Mouse (Mus musculus): ENCODE measurements at regions not wholly inside any gene's neighbourhood (a gene's known extent, or its start where the extent isn't known, plus 50 kb on each side); places are given as distances from the start of the nearest gene placed in this dataset.

GRCm38 (mm10) chr3:41172306-41173215 lies 89.7 kb upstream of the Pgrmc2 start:
- DNase-seq: peak; percentile 4

GRCm38 (mm10) chr3:41171772-41172171 lies 88.9 kb upstream of the Pgrmc2 start:
- DNase-seq: peak; percentile 3

DNA sequence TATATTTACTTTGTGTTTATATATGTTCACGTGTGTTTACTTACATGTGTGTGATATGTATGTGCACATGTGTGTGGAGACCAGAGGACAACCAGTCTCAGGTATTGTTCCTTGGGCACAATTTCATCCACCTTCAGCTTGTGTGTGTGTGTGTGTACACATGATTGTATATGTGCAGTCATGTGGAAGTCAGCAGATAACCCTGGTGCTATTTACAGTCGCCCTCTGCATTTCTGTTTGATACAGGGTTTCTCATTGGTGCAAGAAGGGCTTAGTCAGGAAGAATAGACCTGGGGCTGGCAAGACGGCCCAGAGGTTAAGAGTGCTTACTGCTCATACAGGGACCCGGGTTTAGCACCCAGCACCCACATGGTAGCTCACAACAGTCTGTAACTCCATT lies 88.5 kb upstream of the Pgrmc2 start:
- peak; percentile 2 for DNase-seq

DNA sequence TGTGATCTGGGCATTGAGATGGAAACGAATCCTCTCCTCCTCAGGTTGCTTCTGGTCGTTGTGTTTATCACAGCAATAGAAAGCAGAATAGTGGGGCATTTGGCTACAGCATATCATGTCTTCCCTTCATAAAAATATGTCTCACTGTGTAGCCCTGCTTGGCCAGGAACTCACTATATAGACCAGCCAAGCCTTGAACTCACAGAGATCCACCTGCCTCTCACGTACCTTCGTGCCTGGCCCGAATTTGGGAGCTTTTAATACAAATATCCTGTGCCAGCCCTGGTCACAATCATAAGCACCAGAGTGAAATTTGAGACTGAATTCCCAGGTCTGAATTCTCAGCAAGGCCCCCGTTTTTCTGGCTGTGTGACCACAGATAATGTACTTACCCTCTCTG lies 87.7 kb upstream of the Pgrmc2 start:
- DNase-seq: peak; percentile 2

- DNase-seq: peak; percentile 50
Measured at GRCm38 (mm10) chr3:41169430-41169829, 86.6 kb upstream of the Pgrmc2 start.

DNA sequence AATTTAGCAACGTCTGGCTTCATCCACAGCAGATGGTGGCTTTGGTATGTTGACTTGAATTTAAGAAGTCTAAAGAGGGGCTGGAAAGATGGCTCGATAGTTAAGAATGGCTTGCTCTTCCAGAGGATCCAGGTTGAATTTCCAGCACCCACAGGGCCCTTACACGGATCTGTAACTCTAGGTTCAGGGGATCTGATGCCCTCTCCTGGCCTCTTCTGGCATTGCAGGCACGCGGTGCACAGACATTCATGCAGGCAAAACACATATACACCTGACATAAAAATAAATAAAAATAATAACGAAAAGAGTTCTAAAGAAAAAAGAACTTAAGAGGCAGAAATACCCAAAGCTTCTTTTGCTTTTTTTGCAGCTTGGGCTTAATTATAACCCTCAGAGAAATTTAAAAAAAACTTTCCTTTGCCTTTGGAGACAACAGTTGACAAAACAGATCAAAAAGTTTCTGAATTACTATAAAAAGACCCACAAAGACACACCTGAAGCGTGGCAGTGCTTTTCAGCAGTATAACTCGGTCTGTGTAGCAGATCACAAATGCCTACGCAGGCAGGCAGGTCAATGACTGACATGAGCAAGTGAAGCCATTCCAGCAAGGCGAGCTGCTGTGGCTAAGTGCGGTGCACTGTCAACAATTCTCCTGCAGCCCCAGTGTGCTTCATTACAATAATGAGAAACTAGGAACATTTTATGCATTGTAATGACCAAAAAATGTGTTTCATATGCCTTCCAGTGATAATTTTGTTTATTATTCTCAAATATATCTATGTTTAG lies 85.5 kb upstream of the Pgrmc2 start:
- DNase-seq: peak; percentile 9

- DNase-seq: peak; percentile 2
Measured at GRCm38 (mm10) chr3:41167476-41167875, 84.6 kb upstream of the Pgrmc2 start.

DNA sequence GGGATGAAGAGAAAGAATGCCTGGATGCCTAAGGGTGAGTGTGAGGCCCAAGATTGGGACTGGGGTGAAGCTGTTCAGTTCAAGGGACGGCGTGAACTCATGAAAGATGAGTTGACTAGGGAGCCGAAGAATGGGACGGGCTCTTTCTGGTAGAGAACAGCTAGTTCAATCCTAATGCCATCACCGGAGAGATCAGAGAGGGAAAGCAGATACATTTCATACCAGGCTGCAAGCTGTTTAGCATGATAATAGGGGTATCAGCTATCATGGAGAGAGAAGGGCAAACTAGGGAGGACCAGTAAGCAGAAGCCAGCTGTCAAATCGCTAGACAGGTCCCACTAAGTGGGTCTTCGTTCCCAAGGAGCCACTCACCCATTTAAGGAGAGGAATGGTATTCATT lies 81.9 kb upstream of the Pgrmc2 start:
- DNase-seq: peak; percentile 1

DNA sequence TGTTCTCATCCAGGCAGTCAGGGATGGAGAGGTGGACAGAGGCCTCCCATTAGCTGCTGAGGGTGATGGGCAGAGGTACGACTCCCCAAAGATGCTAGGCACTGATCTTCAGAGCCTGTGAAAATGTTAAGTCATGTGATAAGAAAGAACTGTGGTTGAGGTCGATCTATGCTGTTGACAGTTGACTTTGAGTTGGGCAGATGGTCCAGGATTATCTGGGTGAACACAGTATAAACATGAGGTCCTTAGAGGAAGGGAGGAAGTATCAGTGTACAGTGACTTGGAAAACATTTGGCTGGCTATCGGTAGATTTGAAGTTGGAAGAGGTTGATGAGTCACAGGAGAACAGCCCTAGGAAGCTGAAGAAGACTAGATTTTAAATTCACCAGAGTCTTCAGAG lies 80.9 kb upstream of the Pgrmc2 start:
- DNase-seq: no peak

- no peak for DNase-seq
Measured at GRCm38 (mm10) chr3:41162514-41162913, 79.7 kb upstream of the Pgrmc2 start.

DNA sequence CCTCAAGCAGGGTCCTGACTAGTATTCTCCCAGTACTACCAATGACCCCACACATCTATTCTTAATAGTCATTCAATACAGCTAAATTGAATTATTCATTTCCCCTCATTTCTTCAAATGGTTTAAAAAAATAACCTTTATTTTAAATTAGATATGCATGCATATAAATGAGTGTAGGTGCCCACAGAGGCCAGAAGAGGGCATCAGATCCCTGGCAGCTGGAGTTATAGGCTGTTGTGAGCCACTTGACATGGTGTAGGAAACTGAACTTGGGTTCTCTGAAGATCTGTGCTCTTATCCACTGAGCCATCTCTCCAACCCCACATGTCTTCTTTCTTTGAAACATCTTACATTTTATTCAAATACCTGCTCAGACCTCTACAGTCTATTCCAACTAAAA lies 77.8 kb upstream of the Pgrmc2 start:
- no peak for DNase-seq

DNA sequence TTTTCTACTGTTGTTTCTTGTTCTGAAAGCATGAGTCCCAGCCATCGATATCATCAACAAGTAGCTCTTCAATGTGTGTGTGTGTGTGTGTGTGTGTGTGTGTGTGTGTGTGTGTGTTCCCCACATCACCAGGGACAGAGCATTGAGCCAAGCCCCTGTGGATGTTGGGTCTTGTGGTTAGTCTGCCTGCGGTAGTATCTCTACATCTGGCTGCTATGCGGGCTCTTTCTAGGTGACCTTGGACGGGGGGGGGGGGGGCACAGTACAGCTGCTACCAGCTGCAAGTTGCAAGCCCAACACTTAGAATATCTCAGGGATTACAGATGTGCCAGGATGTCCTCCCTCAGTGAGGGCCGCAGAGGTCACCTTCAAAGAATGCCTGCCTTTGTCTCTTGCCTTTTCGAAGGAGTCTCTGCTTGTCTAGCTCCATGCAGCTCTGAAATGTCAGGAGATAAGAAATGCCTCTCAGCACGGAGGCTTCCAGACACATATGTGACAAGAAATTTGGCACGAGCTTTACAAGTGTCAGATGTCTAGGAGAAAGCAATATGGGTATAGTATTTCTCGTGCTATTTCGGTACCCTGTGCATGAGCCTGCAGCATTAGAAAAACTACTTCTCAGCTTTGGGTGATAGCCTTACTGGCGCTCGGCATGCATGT lies 75.6 kb upstream of the Pgrmc2 start:
- peak; percentile 3 for DNase-seq

GRCm38 (mm10) chr3:41157428-41157827 lies 74.6 kb upstream of the Pgrmc2 start:
- no peak for DNase-seq

DNA sequence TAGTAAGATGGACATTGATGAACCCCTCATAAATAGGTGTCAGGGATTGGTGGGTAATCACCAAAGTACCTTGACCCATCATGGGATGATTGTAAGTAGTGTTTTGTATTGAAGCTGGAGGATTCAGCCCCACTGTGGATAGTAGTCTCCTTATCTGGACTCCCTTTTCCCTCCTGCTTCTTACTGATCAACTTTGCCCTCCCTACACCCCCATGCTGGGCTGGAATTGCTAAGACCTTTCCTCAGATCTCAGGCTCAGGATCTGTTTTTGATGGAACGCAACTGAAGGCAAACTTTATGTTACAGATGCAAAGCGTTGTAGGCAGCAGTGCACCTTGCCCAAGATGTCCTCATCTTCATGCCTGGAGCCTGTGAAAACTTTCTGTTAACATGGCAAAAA lies 73.7 kb upstream of the Pgrmc2 start:
- no peak for DNase-seq

DNA sequence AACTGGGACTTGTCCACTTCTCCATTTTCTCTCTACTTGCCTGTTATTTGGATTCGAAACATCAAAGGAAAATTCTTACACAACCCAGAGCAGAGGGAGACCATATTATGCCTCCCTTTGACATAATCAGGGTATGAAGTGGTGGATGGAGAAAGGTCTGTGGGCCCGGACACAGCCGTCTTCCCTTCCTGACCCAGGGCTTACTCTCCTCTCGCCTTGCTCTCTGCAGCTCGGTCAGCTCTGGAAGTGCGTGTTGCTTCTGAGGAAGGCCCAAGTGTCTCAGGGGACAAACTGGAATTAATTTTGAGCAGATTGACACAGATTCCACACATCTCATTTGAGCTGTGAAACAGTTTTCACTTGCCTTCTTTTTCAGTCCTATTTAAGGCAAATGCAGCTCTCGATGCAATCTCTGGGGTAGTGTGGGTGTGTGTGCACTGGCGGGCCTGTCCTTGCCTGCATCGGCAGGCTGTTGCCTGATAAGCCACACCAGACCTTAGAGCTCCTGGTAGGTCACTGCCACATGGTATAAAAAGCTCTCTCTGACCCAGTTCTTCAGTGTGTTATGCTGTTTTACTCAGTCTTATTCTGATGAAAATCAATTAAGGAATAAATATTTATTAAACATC lies 72.4 kb upstream of the Pgrmc2 start:
- peak; percentile 4 for DNase-seq

GRCm38 (mm10) chr3:41154402-41154801 lies 71.6 kb upstream of the Pgrmc2 start:
- no peak for DNase-seq

DNA sequence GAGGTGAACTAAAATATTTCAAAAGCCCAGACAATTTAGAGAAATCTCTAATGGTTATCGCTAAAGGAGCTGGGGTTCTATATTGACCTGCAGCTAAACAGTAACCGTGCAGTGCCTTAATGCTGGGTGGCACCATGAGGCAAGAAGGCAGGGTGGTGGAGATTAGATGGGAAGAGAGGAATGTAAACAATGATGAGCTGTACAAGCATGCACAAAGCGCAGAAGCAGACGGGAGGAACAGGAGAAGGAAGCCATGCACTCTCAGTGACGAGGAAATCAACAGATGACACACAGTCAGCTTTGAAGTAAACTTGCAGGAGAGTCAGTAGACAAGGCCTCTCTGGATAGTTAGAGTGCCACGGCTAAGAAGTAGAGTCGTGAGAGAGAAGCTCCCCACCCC lies 69.1 kb upstream of the Pgrmc2 start:
- DNase-seq: no peak

- no peak for DNase-seq
Measured at GRCm38 (mm10) chr3:41140391-41140790, 57.5 kb upstream of the Pgrmc2 start.

GRCm38 (mm10) chr3:41137931-41138330 lies 55.1 kb upstream of the Pgrmc2 start:
- DNase-seq: no peak

DNA sequence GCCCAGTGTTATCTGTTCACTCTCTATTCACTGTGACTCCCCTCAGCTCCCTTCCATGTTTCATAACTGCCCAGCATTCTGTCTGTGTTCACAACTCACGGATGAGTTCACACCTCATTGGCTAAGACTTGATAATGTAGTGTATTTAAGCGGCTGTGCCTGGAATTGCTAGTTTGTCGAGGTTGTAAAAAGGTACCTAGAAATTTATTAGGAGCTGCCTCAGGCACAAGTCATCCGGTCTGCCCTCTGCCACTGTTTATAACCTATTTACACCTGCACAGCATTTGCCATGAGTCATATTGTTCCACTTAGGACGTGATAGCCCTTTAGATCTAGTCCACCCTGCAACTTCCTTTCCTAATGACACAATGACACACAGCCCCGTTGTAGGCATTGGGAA lies 50.0 kb upstream of the Pgrmc2 start:
- DNase-seq: no peak

Data from heart, postnatal 4 days (tissue).